Mouse (Mus musculus) bone marrow, adult 2 months (tissue): ENCODE data around the gene P2ry1. TPM values are rescaled to one million over a fixed set of nuclear protein-coding genes. Genes with fewer than 3 reads are reported as not detected.

Experiments used
- H3K27ac ChIP-seq: fragments of 200-500 bp; 2 replicates; pipeline ENCODE4 v1.5.1; 2012; ENCODE audit warnings: low read depth, mild to moderate bottlenecking, control low read depth, inconsistent platforms, low read length; ENCODE audit not compliant: control insufficient read depth, poor library complexity, insufficient read depth
- H3K4me1 ChIP-seq: fragments of 200-500 bp; 2 replicates; pipeline ENCODE4 v1.6.1; 2011; ENCODE audit warnings: low read length; ENCODE audit not compliant: control insufficient read depth, insufficient read depth
- H3K4me3 ChIP-seq: fragments of 200-500 bp; replicated peaks from 2 replicates; pipeline ENCODE3; 2011; ENCODE audit warnings: mild to moderate bottlenecking, low read depth, low read length, control low read depth; ENCODE audit not compliant: control insufficient read depth
- CTCF ChIP-seq: fragments of 200-500 bp; IDR thresholded peaks from 2 replicates; pipeline ENCODE4 v1.5.1; 2011; ENCODE audit warnings: low read length, control low read depth; ENCODE audit not compliant: control insufficient read depth, insufficient read depth
- POLR2A ChIP-seq: fragments of 200-500 bp; IDR thresholded peaks from 2 replicates; pipeline ENCODE4 v1.6.1; 2011; ENCODE audit warnings: low read depth, mild to moderate bottlenecking, control low read depth, low read length, borderline replicate concordance; ENCODE audit not compliant: control insufficient read depth
- WGBS: fragments of 180-500 bp; shearing (Covaris S2); methylation state at CpG from one replicate; pipeline ENCODE4 v1.1.7; 2018; 5-methylcytosine and 5-hydroxymethylcytosine counted together
- polyA plus RNA-seq: library from polyadenylated mRNA; stranded (reverse); fragments of >200 nt; gene quantifications from 2 replicates; pipeline ENCODE4 v1.2.4, GENCODE M21; 2011; ENCODE audit warnings: low replicate concordance; ENCODE audit not compliant: missing spikeins, insufficient read depth, insufficient read length

Gene P2ry1
- polyA plus RNA-seq, 1 experiment = 11.0 TPM

DNA sequence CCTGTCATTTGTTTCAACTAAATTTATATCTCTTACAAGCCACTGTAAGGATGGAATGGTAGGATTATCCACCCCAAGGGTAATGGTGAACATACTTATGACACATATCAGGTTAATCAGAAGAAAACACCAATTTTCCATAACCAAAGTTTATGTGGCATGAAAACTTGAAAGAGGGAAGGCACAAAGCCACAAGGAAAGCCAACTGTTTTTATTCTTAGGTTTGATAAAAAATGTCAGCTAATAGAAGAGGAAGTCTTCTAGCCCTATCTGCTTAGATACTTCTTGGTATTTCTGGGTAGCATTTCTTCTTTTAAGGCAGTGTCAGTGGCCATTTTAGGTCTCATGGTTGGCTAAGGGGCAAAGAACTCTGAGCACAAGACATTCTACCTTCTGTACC, 2.9 kb upstream of the P2ry1 start:
- Histone ChIP-seq H3K4me3 (no peak overlapping the region), H3K27ac (no peak overlapping the region), H3K4me1 (peaks cover 1% of the 10 kb centered on the region; the same call in 1 of the 2 replicates)
- no peak for TF ChIP-seq CTCF
- no peak for TF ChIP-seq POLR2A

DNA sequence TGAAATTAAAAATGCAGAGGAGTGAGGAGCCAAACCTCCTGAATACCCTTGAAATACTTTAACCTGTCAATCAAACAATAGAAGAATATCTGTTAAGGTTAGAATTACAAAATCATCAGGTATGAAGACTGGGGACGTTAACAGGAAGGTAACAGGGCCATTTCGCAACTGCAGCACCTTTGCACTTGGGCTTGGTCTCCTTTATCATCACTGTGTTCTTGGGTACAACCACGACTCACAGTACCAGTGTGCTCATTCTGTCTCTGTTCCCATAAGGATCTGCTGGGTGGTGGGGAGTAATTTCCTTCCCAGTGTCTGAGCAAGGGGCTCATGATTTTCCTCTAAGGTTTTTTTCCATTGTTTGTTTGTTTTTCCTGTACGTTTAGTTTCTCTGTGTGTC, 1.8 kb upstream of the P2ry1 start:
- Histone ChIP-seq H3K4me3 (no peak overlapping the region), H3K27ac (no peak overlapping the region), H3K4me1 (peaks cover 1% of the 10 kb centered on the region; the same call in 1 of the 2 replicates)
- TF ChIP-seq POLR2A (no peak), CTCF (no peak)
- 52% methylated on average over 4 of the region's 4 CpGs for WGBS

GRCm38 (mm10) chr3:61001852-61002586, 576 bp upstream of the P2ry1 start:
- 4% methylated on average over 20 of the region's 20 CpGs for WGBS
- TF ChIP-seq POLR2A (no peak), CTCF (no peak)
- Histone ChIP-seq H3K4me1 (peaks cover 1% of the 10 kb centered on the region; the same call in 1 of the 2 replicates), H3K4me3 (peak overlapping the region; percentile 97), H3K27ac (peak overlapping the region; percentile 5; the same call in 1 of the 2 replicates)

DNA sequence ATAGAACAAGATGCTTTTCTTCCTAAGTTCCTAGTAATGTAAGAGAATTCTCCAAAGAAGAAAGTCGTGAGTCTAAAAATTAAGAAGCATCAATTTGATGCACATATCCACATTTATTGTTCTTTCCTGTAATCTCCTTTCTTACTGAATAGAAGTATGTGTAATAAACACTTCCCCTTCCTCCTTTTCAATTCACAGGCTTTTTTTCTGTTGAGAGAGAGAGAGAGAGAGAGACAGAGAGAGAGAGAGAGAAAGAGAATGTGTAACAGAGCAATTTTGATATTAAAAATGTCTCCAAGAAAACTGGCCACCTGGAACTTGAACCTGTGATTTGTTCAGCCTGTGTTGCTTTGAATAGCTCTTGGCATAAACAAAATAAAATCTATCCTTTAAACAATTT, 2.0 kb downstream of the P2ry1 start:
- WGBS = 67% methylated on average over 1 of the region's 1 CpGs
- Histone ChIP-seq H3K4me3 (peak overlapping the region; percentile 7), H3K27ac (no peak overlapping the region), H3K4me1 (peaks cover 1% of the 10 kb centered on the region; the same call in 1 of the 2 replicates)
- TF ChIP-seq POLR2A = no peak
- no peak for TF ChIP-seq CTCF

DNA sequence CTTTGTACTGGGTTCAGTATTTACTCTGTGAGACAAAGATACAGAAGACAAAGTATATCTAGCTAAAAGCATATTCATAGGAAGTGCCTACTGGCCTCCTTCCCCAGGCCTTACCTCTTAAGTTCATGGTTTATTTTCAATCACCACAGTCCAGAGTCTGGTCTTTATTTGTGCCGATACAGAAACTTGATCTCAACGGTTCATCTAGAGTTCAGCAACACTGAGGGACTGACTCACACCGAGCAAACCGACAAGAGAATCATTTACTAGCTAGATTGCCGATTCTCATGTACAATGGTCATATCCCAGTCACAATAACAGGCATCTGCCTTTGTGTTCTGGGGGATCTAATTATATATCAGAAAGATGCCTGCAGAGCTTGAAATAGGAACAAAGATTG, 9.1 kb downstream of the P2ry1 start:
- 86% methylated on average over 5 of the region's 5 CpGs for WGBS
- no peak for TF ChIP-seq CTCF
- TF ChIP-seq POLR2A = no peak
- no peak overlapping the region for H3K4me3 ChIP-seq
- H3K27ac ChIP-seq = no peak overlapping the region
- no peaks in the 10 kb centered on the region for H3K4me1 ChIP-seq

DNA sequence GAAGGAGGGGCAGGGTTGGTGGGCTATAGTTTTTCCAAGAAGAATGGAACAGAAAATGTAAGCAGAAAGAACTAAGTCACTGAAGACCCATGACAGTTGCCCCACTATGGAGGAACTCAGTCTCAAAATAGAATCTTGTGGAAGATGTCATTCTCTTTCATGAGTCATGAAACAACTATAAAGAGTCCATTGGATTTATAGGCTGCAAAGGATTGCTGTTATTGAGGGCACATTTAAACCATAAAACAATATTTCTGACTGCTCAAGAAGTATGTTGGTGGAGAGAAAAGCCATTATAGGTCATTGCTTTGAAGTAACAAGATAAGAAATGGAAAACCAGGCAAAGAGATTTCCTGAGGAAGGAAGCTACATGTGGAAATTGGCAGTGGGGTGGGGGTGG, 10.0 kb downstream of the P2ry1 start:
- H3K27ac ChIP-seq = no peak overlapping the region
- H3K4me1 ChIP-seq = no peaks in the 10 kb centered on the region
- no peak overlapping the region for H3K4me3 ChIP-seq
- TF ChIP-seq CTCF (no peak), POLR2A (no peak)

- no peaks in the 10 kb centered on the region for H3K4me1 ChIP-seq
- H3K27ac ChIP-seq = no peak overlapping the region
- no peak overlapping the region for H3K4me3 ChIP-seq
- 30% methylated on average over 2 of the region's 2 CpGs for WGBS
- no peak for TF ChIP-seq POLR2A
- no peak for TF ChIP-seq CTCF
Observed at GRCm38 (mm10) chr3:61016733-61017132, 14.1 kb downstream of the P2ry1 start.

GRCm38 (mm10) chr3:61032100-61032499, 29.5 kb downstream of the P2ry1 start:
- no peak overlapping the region for H3K27ac ChIP-seq
- H3K4me3 ChIP-seq = no peak overlapping the region
- TF ChIP-seq POLR2A = no peak
- TF ChIP-seq CTCF = no peak
- WGBS = 29% methylated on average over 4 of the region's 4 CpGs
- H3K4me1 ChIP-seq = no peaks in the 10 kb centered on the region

GRCm38 (mm10) chr3:61035633-61036032, 33.0 kb downstream of the P2ry1 start:
- H3K4me1 ChIP-seq = no peaks in the 10 kb centered on the region
- WGBS = 11% methylated on average over 5 of the region's 5 CpGs
- no peak for TF ChIP-seq CTCF
- TF ChIP-seq POLR2A = no peak
- no peak overlapping the region for H3K27ac ChIP-seq
- H3K4me3 ChIP-seq = no peak overlapping the region
